Mouse (Mus musculus) kidney, postnatal 25 days (tissue): ENCODE data around the gene Sap30bp.

Experiments
- DNase-seq, 2 experiments: peaks; one replicate each; pipeline ENCODE4 v3.0.0; 2021; ENCODE audit warnings: mixed read lengths in 2 of 2

Sap30bp gene

GRCm38 (mm10) chr11:115959018-115959417 lies 25.9 kb downstream of the Sap30bp start:
- DNase-seq, result peak; percentile 17 to 58

- no peak for DNase-seq
These were observed 29.8 kb downstream of the Sap30bp start for GRCm38 (mm10) chr11:115962651-115963412.

- DNase-seq, result peak; percentile 27 to 52
These were observed 32.0 kb downstream of the Sap30bp start for GRCm38 (mm10) chr11:115964977-115965604.

GRCm38 (mm10) chr11:115968731-115969405 lies 35.8 kb downstream of the Sap30bp start:
- no peak for DNase-seq

- DNase-seq, result peak; percentile 32 to 70
These were observed 37.1 kb downstream of the Sap30bp start for GRCm38 (mm10) chr11:115970006-115970673.

- peak; percentile 53 to 70 for DNase-seq
These were observed 37.9 kb downstream of the Sap30bp start for GRCm38 (mm10) chr11:115971016-115971415.

- DNase-seq, result peak; percentile 68 to 83
These were observed 41.4 kb downstream of the Sap30bp start, which contains the start of gene Itgb4 for GRCm38 (mm10) chr11:115974309-115975082. Gene Itgb4 (plus strand): TSS chr11:115974709.

- DNase-seq, result no peak
These were observed 42.0 kb downstream of the Sap30bp start for GRCm38 (mm10) chr11:115975083-115975420.

- no peak for DNase-seq
These were observed 42.5 kb downstream of the Sap30bp start for GRCm38 (mm10) chr11:115975544-115975943.

GRCm38 (mm10) chr11:115982472-115982871 lies 49.4 kb downstream of the Sap30bp start:
- no peak for DNase-seq

- no peak for DNase-seq
These were observed 50.2 kb downstream of the Sap30bp start for GRCm38 (mm10) chr11:115983291-115983690.

GRCm38 (mm10) chr11:115989686-115990085 lies 56.6 kb downstream of the Sap30bp start:
- DNase-seq, result no peak

GRCm38 (mm10) chr11:115992098-115992497 lies 59.0 kb downstream of the Sap30bp start:
- DNase-seq, result no peak

- DNase-seq, result no peak
These were observed 62.2 kb downstream of the Sap30bp start for GRCm38 (mm10) chr11:115995256-115995655.

GRCm38 (mm10) chr11:115997047-115997446 lies 64.0 kb downstream of the Sap30bp start:
- DNase-seq, result no peak

- no peak for DNase-seq
These were observed 64.6 kb downstream of the Sap30bp start for GRCm38 (mm10) chr11:115997662-115998061.

GRCm38 (mm10) chr11:115999027-115999426 lies 65.9 kb downstream of the Sap30bp start:
- no peak for DNase-seq

- peak; percentile 82 to 92 for DNase-seq
These were observed 66.6 kb downstream of the Sap30bp start for GRCm38 (mm10) chr11:115999538-116000143.

- no peak for DNase-seq
These were observed 67.5 kb downstream of the Sap30bp start for GRCm38 (mm10) chr11:116000607-116001006.

GRCm38 (mm10) chr11:116001725-116002124 lies 68.6 kb downstream of the Sap30bp start:
- no peak for DNase-seq

- no peak for DNase-seq
These were observed 69.8 kb downstream of the Sap30bp start for GRCm38 (mm10) chr11:116002894-116003293.
